Mouse (Mus musculus): ENCODE measurements at regions not wholly inside any gene's neighbourhood (a gene's known extent, or its start where the extent isn't known, plus 50 kb on each side); places are given as distances from the start of the nearest gene placed in this dataset.

DNA sequence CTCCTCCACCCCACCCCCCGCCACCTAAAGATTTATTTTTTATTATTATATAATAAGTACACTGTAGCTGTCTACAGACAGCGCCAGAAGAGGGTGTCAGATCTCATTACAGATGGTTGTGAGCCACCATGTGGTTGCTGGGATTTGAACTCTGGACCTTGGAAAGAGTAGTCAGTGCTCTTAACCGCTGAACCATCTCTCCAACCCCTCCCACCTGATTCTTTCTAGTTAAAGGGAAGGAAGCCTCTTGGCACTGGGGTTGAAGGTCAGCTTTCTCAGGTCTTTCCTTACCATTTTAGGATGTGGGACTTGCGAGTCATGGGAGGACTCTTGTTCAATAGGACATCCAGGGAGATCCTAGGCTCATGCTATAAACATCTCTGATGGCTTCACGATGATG lies 54.7 kb downstream of the Hes1 start:
- DNase-seq (ENCODE audit: low spot score in 2 of 2) = no peak

DNA sequence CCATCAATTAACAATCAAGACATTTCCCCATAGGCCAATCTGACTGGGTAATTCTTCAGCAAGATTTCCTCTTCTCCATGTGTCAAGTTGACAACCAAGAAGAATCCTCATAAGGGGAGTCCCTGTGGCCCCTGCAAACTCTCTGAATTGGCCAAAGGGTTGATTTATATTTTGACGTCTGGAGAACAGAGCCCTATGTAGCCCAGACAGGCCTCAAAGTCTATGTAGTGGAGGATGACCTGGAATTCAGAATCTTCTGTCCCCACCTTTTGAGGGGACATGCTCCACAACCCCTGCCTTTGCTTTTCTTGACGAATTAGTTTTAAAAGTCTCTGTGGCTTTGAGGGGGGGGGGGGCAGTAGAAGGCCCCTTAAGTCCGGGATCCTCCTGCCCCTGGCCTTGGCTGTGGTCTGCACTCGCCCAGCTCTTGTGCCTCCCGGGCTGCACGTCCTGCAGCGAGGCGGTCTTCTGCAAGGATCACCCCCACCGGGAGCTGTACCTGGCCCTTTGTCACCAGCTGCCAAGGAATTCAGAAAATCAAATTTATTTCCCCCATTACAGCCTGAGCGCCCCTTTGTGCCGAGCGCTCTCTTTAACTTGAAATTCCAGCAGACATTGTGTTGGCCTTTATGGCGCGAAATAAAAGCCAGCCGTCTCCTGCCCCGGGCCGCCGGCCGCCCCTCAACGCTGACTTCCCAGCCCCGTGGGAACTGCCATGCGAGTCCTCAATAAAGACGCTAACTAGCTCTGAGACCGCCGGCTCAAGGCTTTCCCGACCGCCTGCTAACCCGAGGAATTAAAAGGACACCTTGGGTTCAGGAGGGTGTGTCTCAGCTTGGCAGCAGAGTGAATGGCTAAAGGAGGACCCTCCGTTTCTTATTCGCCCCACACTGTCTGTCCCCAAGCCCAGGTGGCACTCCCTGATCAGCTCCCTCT lies 56.4 kb downstream of the Hes1 start:
- no peak for DNase-seq (ENCODE audit: low spot score in 2 of 2)

DNA sequence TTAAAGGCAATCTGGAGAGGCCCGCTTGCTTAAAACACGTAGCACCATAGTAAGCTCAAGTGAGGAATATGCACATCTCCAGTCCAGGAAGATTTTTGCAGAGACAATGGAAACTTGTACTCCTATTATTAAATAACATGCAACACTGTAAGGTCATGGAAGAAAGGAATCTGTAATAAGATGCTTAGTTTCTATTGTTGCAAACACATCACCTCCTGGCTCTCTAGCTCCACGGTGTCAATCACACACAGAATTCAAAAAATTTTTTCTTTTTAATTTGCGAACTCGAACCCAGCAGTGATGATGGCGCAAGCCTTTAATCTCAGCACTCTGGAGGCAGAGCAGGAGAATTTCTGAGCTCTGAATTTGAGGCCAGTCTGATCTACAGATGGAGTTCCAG lies 57.4 kb downstream of the Hes1 start:
- DNase-seq (ENCODE audit: low spot score in 2 of 2) = no peak

DNA sequence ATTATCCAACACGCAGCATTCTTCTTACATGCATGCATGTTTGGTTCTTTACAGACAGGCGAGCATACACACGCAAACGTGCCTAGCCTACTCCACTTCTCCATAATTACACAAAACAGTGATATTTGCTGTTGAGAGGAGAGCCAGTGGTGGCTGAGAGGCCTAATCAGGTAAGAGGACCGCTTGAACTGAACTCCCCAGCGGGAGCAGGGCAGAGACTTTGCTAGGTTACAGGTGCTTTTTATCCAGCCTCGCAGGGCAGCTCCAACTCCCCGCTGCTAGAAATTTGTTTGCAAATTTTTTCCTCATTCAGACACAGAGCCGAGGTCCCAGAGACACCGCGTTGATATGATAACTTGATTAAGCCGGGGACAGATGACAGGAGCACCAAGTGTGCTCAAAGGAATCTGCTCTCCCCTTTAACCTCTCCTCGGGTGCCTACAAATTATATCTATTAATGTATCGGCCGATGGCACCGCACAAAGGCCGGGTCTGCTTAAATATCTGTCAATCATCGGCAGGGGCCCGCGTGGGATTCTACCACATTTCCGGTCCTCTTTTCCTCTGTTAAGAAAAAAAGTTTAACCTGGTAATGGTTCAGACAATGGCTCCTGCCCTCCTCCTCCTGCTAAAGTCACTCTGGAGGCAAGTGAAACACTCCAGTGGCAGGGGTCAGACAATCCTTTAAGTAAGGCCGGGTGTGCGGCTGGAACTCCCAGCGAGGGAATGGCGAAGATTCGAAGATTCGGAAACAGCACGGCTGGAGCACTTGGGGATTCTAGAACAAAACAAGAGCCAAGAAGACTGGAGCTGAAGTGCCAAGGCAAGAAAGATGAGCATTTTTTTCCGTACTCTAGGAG lies 58.3 kb downstream of the Hes1 start:
- DNase-seq (ENCODE audit: low spot score in 2 of 2) = no peak

DNA sequence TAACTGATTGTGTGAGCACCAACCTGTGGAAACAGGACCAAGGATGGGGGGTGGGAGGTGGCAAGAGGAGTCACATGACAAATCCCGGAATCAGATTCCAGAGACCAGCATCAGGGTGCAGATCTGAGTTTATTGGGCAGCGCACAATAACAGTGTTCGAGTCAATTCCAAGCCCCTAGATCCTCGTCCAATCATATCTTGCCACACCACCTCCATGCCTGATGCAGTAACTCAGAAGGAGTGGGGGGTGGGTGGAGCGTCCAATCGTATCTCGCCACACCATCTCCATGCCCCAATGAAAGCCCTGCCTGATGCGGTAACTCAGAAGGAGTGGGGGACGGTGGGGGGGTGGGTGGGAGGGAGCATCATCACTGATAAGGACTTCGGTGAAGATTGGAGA lies 62.8 kb downstream of the Hes1 start:
- DNase-seq (ENCODE audit: low spot score in 2 of 2) = no peak

DNA sequence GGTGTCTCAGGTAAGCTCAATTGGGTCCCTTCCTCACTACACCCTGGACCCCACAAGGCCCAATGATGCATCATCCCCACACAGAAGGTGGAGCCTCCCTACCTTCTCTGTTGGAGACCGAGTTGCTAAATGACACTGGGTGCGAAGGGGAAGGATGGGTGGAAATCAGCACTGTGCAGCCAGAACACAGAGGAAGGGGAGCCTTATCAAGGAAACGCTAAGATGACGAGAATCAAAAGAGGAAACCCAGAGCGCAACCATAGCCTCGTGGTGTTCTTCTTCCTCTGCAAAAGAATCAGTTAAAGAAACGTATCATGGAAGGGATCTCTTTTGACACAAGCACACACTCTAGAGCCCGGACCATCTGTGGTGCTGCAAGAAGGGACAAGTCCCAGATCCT lies 64.6 kb downstream of the Hes1 start:
- no peak for DNase-seq (ENCODE audit: low spot score in 2 of 2)

DNA sequence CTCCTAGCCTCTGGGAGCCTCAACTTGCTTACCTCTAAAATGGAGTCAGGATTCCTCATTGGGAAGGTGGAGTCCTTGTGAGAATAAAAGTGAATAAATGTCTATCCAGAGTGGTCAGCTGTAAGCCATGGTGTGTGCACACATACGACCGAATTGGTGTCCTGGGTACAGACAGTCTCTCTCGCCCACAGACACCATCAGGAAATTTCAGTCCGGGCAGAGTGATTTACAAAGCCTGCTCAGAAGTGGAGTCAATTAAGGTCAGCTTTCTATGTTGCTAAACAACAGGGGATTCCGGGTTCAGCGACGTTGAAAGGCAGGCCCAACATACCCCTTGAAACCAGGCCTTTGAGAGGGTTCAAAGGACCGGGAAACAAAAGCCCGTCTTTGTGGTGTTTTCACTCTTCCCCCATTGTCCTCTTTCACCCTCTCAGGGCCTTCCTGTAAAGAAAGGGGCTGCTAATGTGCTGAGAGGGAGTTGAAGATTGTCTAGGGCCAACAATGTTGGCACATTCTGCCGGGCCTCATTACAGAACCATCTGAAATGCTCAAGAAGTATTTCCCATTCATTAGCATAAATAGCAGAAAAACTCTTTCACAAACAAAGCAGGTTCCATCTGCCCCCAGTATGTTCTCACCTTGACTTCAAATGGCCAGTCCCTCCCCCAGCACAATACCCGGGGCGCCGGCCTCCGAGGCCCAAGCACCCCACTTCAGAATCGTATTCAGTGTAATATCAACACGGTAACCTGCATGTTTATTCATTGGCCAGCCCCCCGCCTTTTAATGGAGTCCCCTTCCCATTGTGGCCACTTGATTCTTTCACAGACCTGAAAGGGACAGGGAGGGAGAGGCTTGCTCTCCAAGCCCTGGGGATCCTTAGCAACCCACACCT lies 65.3 kb downstream of the Hes1 start:
- DNase-seq (ENCODE audit: low spot score in 2 of 2) = no peak

DNA sequence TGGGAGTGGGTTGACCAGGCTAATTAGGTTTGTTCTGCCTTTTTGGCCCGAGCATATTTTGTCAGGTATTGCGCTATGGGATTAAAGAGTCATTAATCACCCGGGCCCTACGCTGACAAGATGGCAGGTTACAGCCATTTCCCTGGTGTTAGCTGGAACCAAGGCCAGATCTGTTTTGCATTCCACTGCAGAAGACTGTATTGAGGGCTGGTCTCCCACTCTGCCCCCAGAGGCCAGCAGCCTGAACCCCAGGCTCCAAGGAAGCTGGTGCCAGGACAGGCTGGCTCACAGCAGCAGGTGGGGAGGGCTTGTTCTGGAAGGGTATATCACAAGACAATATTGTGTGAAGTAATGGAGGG lies 65.9 kb downstream of the Hes1 start:
- no peak for DNase-seq (ENCODE audit: low spot score in 2 of 2)

DNA sequence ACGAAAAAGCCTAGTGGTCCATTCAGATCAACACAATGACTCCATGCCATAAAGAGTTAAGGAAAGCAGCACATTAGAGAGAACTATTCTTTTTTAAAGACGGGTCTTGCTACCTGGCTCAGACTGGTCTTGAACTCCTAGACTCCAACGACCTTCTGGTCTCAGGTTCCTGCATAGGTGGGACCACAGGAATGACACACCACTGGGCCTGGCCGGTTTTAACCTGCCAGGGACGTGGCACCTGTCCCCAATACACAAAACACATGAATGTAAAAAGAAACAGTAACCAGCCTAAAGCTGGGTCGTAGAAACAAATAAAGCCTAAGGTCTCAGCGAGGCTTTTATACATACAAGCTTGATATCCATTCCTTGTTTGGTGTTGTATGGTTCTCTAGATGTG lies 67.9 kb downstream of the Hes1 start:
- no peak for DNase-seq (ENCODE audit: low spot score in 2 of 2)

DNA sequence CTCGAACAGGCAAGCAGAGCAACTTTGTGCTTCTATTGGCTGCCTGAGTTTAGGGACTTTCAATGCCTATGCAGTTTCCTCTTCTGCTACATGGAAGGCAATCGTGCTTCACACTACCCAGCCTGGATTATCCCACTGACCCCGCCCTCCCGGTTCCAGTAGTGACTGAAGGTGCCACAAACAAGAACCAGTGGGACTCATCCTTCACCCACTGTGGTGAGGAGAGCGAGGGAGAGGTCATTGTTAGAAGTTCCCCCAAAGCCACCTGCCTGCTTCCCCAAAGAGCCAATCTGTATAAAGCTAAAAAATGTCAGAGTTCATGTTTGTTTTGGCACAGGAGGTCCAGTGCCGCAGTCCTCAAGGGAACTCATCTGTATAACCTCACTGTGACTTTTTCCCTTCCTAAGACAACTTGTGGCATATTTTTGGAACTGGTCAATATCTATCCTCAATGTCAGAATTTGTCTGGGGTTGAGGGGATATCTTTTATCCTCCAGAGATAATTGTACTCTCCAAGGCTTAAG lies 70.5 kb downstream of the Hes1 start:
- no peak for DNase-seq (ENCODE audit: low spot score in 2 of 2)

DNA sequence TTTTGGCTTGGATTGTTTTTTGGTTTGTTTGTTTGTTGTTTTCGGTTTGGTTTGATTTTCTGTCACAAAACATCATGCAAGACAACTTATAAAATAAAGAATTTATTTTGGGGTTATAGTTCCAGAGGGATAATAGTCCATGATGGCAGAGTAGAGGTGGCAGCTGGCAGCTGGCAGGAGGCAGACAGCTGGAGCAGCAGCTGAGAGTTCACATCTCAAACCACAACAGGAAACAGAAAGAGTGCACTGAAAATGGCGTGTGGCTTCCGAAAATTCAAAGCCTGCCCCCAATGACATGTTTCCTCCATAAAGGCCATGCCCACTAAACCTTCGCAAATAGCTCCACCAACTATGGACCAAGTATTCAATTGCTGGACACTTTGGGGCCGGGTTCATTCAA lies 72.7 kb downstream of the Hes1 start:
- DNase-seq (ENCODE audit: low spot score in 2 of 2) = no peak

DNA sequence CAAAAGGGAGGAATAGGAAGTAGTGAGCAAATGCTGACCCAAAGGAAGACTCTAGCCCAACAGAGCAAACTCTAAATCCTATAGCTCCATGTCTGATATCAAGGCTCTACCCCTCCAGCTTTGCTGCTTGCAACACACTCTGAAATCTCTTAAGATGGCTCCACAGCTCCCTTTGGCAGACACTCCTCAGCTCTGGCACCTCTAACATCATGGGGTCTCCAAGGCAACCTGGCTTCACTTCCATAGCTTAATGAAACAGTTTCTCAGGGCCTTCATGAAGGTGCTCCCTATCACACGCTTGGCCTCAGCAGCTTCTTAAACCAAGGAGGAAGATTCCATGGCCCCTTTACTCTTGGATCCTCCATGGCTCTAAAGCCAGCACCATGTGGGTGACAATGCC lies 73.6 kb downstream of the Hes1 start:
- no peak for DNase-seq (ENCODE audit: low spot score in 2 of 2)

DNA sequence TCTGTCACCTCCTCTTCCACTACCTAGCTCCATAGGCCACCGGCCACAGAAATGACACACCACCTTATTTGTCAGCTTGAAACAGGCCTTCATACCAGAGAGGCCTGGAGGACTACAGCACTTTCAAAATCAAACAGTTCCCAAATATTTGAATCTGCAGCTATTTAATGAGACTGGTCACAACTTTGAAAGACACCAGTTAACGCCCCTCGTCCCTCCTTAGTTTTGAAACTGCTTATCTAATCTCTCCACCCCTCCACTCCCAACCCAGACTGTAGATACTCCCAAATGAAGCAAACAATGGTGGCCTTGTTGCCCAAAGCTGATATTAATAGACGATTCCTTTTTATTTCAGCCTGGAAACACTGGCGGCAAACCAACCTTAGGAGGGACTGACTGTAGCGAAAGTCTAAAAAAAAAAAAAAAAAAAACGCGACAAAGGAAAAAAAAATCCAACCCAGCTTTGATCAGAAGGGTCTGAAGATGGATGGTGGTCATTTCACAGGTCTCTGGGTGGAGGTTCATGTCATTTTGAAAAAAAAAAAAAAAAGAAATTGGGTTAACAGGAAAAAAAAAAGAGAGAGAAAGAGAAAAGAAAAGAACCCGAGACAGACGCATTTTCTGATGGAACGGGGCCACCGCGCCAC lies 80.8 kb downstream of the Hes1 start:
- DNase-seq (ENCODE audit: low spot score in 2 of 2) = no peak

DNA sequence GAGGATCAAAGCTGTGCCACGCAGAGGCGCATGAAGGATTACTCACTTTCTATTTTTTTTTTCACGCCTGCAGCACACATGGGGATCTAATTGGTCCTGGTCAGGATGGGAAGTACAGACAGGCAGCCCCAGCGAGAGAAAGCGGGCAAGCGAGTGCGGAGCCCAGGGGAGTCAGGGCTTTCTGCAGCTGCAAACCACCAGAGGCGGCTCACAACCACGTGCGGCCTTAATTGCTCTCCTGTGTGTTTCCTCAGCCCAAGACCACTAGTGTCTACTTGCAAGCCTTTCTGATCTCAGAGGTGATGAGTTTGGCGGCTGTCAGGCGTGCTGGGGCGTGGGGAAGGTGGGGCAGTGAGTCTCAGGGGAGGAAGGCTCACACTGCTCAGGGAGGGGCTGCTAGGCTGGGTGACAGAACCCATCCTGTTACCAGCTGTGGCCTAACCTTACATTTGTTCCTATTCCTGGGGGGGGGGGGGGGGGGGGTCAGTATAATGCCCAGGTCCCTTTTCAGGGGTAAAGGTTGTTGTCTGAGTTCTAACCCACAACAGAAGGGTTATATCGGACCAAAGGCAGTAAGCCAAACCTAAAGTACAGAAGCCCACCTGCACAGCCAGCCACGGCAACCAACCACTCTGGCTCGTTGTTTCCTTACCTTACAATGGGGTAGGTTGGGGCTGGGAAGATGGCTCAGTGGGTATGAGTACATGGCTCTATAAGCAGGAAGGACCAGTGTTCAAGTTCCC lies 81.5 kb downstream of the Hes1 start:
- no peak for DNase-seq (ENCODE audit: low spot score in 2 of 2)

DNA sequence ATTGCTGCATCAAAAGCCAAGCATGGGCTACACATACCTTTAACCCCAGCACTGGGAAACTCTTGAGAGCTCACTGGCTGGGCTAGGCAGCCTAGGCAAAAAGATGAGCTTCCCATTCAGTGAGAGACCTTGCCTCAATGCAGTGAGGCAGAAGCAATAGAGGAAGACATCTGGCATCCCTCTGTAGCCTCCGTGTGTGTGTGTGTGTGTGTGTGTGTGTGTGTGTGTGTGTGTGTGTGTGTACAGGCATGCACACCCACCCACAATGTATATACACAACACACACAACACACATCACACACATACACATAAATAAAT lies 82.0 kb downstream of the Hes1 start:
- no peak for DNase-seq (ENCODE audit: low spot score in 2 of 2)

DNA sequence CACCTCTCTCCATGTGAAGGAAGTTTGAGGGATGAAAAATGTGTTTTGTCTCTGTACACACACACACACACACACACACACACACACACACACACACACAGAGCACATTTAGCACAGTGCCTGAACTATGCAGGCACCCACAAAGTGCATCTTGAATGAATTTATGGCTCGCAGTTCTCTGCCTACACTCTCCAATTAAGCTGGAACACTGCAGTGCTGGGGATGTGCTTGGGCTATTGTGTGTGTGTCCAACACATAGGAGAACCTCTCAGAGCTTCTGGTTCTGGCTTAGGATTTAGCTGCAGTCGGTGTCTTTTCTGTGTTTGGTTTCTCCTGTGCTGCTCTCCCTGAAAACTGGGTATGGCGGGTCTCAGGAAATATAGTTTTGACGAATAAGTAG lies 83.1 kb downstream of the Hes1 start:
- DNase-seq (ENCODE audit: low spot score in 2 of 2) = no peak

DNA sequence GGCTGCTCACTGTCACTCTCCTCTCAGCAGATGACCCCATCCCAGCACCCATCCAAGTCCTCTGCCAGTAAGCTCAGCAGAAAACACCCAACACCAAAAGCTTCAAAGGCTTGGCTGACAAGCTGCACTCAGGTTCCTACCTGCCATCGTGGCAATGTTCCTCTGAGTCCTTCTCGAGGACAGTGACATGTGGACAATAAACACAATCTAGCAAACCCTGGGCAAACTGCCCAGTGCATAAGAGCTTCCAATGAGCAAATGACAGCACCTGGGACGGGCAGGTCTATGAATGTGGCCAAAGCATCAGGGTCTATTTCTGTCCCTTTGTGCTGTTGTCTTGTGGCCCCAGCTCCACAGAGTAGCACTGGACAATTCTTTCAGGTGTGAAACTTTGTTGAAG lies 86.9 kb downstream of the Hes1 start:
- DNase-seq (ENCODE audit: low spot score in 2 of 2) = no peak

DNA sequence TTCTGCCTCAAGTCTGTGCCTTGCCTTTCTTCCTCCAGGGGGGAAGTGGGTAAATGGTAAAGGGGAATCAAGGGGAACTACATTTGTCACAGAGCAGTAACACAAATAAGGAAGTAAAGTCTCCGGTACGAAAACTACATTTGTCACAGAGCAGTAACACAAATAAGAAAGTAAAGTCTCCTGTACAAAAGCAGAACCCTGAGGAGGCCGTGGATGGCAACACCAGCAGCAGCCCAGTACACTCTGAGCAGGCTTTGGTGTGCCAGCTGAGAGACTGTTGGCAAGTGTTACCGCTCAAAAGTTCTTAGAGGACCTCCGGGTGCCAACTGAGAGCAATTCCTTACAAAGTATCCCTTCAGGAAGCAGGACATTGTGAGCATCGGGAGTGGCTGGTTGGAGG lies 90.9 kb downstream of the Hes1 start:
- no peak for DNase-seq (ENCODE audit: low spot score in 2 of 2)

DNA sequence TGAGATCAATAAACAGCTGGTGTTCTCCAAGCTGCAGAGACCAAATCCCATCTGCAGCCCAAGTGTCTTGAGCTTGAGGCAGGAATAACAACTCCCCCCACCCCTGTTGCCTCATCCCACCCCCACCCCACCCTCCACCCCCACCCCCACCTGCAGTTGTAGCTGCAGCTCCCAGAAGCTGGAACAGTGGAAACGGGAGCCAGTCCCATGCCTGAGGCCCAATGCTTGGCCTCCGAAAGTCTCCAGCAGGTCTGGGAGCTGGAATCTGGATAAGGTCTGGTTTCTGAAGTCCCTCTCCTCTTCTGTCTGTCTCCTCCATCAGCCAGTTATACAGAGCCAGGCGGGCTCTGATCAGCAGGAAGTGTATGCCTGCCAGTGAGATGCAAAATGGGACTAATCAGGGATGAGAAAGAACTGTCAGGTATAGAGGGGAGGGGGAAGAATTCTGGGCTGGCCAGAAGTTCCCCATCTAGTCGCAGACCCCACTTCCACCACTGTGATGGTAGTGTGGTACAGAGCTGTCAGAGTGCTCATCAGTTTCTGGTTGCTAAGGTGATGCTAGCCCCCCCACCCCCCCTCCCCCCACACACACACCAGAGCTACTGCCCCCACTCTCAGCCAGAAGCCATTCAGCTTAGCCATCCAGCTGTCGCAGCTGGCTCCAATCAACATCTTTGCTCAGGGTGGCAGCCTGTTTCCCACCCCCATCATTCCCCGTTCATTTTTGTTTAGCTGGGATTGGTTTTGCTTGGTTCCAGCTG lies 91.5 kb downstream of the Hes1 start:
- DNase-seq (ENCODE audit: low spot score in 2 of 2) = no peak

DNA sequence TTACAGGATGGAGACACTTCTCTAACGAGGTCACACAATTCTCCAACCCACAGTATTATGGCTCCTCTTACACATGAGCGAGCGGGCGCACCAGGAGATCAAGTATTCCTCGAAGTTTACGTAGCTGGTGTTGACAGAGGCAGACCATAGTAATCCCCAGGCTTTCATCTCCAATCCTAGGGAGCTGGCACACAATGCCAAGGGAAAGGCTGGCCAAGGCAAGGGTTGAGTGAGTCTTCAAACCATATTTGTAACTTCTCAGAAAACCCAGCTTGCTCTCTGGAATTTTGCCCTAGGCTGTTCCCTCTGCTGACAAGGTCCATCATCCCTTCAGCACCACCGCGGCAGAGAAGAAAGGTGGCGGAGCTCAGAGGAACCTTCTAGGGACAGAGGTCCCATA lies 94.0 kb downstream of the Hes1 start:
- no peak for DNase-seq (ENCODE audit: low spot score in 2 of 2)

Data from frontal cortex, postnatal 14 days (tissue).